Comparison of ENCODE assay signal across 1 mouse cellular context in genomic region chr19:4136463-4136862, GRCm38 (mm10).
TF ChIP-seq lines count a peak whose summit lies in the region.

No protein-coding gene starts in this region.

TF ChIP-seq in CH12.LX, 34 proteins besides CTCF, POLR2A, EP300 and RAD21:
- TF ChIP-seq RCOR1 (conservative IDR thresholded peaks at IDR 0.05; ENCODE audit: low read depth, low read length) (no peak), E2F4 (IDR thresholded peaks at IDR 0.05; ENCODE audit: insufficient replicate concordance, low read depth, low read length) (no peak), MAZ (IDR thresholded peaks at IDR 0.05; ENCODE audit: low read depth, low read length) (no peak), CHD1 (IDR thresholded peaks at IDR 0.05; ENCODE audit: low read depth, low read length) (no peak), KAT2A (IDR thresholded peaks at IDR 0.05; ENCODE audit: insufficient replicate concordance, low read length) (no peak), ELF1 (IDR thresholded peaks at IDR 0.05; ENCODE audit: low read depth, low read length) (no peak), ETS1 (conservative IDR thresholded peaks at IDR 0.05; ENCODE audit: low read depth, low read length) (no peak), POLR2AphosphoS2 (IDR thresholded peaks at IDR 0.05; ENCODE audit: low read depth, low read length) (no peak), TCF12 (IDR thresholded peaks at IDR 0.05; ENCODE audit: low read depth, low read length) (peak; percentile 30; the same call in 1 of the 2 replicates), NELFE (IDR thresholded peaks at IDR 0.05; ENCODE audit: low read depth, low read length) (no peak), JUN (IDR thresholded peaks at IDR 0.05; ENCODE audit: insufficient read depth, low read depth, low read length) (no peak), MAX (IDR thresholded peaks at IDR 0.05; ENCODE audit: low read length) (no peak), SMC3 (IDR thresholded peaks at IDR 0.05; ENCODE audit: low read depth, low read length) (peak; percentile 48; the same call in 1 of the 2 replicates), USF1 (IDR thresholded peaks at IDR 0.05; ENCODE audit: low read depth, low read length) (no peak), JUND (conservative IDR thresholded peaks at IDR 0.05; ENCODE audit: low read depth, low read length) (no peak)
